Mouse (Mus musculus) hindbrain, embryonic 12.5 days (tissue): ENCODE results near the gene Tmem184a. TPM values are rescaled to one million over a fixed set of nuclear protein-coding genes. Genes with fewer than 3 reads are reported as not detected.

Experiments used
- ATAC-seq: fragments of 200-750 bp; cut with Nextera tagmentation; 2 replicates; pipeline ENCODE4 v1.8.0; 2017; ENCODE audit warnings: moderate TSS enrichment; ENCODE audit not compliant: low FRiP score
- H3K27ac ChIP-seq: fragments of 300-500 bp; sonication (generic); 2 replicates; pipeline ENCODE4 v1.5.1; 2016; ENCODE audit warnings: mild to moderate bottlenecking
- H3K27me3 ChIP-seq: fragments of 300-500 bp; sonication (generic); 2 replicates; pipeline ENCODE4 v1.6.1; 2016; ENCODE audit warnings: mild to moderate bottlenecking
- H3K36me3 ChIP-seq: fragments of 300-500 bp; sonication (generic); 2 replicates; pipeline ENCODE4 v1.6.1; 2016; ENCODE audit warnings: mild to moderate bottlenecking
- H3K4me1 ChIP-seq: fragments of 300-500 bp; sonication (generic); 2 replicates; pipeline ENCODE4 v1.6.1; 2016
- H3K4me2 ChIP-seq: fragments of 300-500 bp; sonication (generic); replicated peaks from 2 replicates; pipeline ENCODE4 v1.6.1; 2016; ENCODE audit warnings: mild to moderate bottlenecking
- H3K4me3 ChIP-seq: fragments of 300-500 bp; sonication (generic); 2 replicates; pipeline ENCODE4 v1.5.1; 2016; ENCODE audit warnings: mild to moderate bottlenecking
- H3K9ac ChIP-seq: fragments of 300-500 bp; sonication (generic); 2 replicates; pipeline ENCODE4 v1.6.1; 2016; ENCODE audit warnings: mild to moderate bottlenecking, moderate library complexity
- H3K9me3 ChIP-seq: fragments of 300-500 bp; sonication (generic); replicated peaks from 2 replicates; pipeline ENCODE4 v1.6.1; 2016; ENCODE audit warnings: mild to moderate bottlenecking
- WGBS: fragments of 180-500 bp; shearing (Covaris S2); methylation state at CpG from one replicate; pipeline ENCODE4 v1.1.7; 2016; 5-methylcytosine and 5-hydroxymethylcytosine counted together
- microRNA-seq: library from miRNA; unstranded; fragments of <30 nt; microRNA quantifications from one replicate; pipeline ENCODE4, GENCODE M21; 2017
- polyA plus RNA-seq: library from polyadenylated mRNA; unstranded; fragments of >200 nt; fragmentation: Nextera tagmentation; extraction: Ambion mirVana; gene quantifications from 2 replicates; pipeline ENCODE4 v1.2.1, GENCODE M21; 2016

Tmem184a gene
- polyA plus RNA-seq, 1 experiment from 2014 or later = 1.4 TPM

GRCm38 (mm10) chr5:139789466-139789865, 30.3 kb downstream of the Tmem184a start:
- ATAC-seq = no peak
- WGBS = 61% methylated on average over 4 of the region's 4 CpGs
- Histone ChIP-seq H3K9ac (no peak overlapping the region), H3K4me3 (no peak overlapping the region), H3K4me1 (peaks cover 15% of the 10 kb centered on the region), H3K27ac (no peak overlapping the region), H3K4me2 (no peak overlapping the region), H3K9me3 (no peaks in the 10 kb centered on the region), H3K27me3 (peaks cover 17% of the 10 kb centered on the region), H3K36me3 (no peaks in the 10 kb centered on the region)

DNA sequence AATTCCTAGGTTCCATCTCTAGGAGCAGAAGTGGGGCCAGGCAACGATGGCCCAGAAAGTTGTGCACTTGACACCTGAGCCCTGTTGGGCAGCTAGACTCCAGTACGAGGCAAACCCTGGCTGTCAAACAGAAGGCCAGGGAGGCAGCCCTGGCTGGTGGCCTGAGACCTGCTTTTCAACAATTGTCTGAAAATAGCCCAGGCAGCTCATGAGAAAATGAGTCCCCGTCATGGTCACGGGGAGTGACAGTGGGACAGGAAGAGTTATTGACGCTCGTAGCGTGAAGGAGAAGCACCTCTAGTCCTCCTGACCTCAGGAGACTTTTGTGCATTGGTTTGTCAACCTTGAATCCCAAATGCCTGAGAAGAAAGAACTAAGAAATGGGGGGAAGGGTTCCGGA, 38.3 kb downstream of the Tmem184a start:
- no peaks in the 10 kb centered on the region for H3K9me3 ChIP-seq
- no peaks in the 10 kb centered on the region for H3K36me3 ChIP-seq
- 86% methylated on average over 8 of the region's 8 CpGs for WGBS
- no peak overlapping the region for H3K27ac ChIP-seq
- no peak overlapping the region for H3K4me2 ChIP-seq
- no peak overlapping the region for H3K4me3 ChIP-seq
- ATAC-seq = no peak
- no peaks in the 10 kb centered on the region for H3K27me3 ChIP-seq
- no peaks in the 10 kb centered on the region for H3K4me1 ChIP-seq
- no peak overlapping the region for H3K9ac ChIP-seq

DNA sequence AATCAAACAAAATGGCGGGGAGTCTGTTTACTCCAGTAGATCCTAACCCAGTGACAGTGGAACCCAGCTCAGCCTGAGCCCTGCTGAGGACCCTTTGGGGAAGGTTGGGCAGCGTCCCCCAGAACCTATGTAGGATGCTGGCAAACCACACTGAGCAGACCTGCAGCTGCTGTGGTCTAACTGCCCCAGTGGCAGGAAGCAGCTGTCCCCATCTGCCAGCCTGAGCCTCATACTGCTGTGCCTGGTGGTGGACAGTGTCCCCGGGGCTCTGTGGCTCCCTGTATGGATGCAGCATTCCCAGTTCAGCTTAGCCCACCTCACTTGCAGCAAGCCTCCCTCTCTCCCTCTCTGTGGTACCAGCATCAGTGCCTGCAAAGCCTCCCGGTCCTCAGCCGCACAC, 42.8 kb downstream of the Tmem184a start:
- Histone ChIP-seq H3K4me3 (no peak overlapping the region), H3K4me2 (no peak overlapping the region), H3K36me3 (peaks cover 20% of the 10 kb centered on the region), H3K27me3 (no peaks in the 10 kb centered on the region), H3K4me1 (peaks cover 10% of the 10 kb centered on the region), H3K9me3 (no peaks in the 10 kb centered on the region), H3K27ac (no peak overlapping the region), H3K9ac (no peak overlapping the region)
- WGBS = 83% methylated on average over 5 of the region's 5 CpGs
- ATAC-seq = no peak

GRCm38 (mm10) chr5:139775216-139775926, 44.3 kb downstream of the Tmem184a start, which contains the start of gene Ints1:
Ints1 (minus strand) TSS chr5:139775674.
- peaks cover 36% of the 10 kb centered on the region for H3K36me3 ChIP-seq
- H3K9ac ChIP-seq = peak within 1 kb of the TSS; percentile 90
- ATAC-seq = peak; percentile 83
- under 1% methylated on average over 55 of the region's 55 CpGs for WGBS
- H3K4me1 ChIP-seq = peaks cover 10% of the 10 kb centered on the region
- peak within 1 kb of the TSS; percentile 97 for H3K4me2 ChIP-seq
- peak within 1 kb of the TSS; percentile 97 for H3K4me3 ChIP-seq
- no peaks in the 10 kb centered on the region for H3K9me3 ChIP-seq
- no peaks in the 10 kb centered on the region for H3K27me3 ChIP-seq
- H3K27ac ChIP-seq = peak within 1 kb of the TSS; percentile 70; the same call in 1 of the 2 replicates

DNA sequence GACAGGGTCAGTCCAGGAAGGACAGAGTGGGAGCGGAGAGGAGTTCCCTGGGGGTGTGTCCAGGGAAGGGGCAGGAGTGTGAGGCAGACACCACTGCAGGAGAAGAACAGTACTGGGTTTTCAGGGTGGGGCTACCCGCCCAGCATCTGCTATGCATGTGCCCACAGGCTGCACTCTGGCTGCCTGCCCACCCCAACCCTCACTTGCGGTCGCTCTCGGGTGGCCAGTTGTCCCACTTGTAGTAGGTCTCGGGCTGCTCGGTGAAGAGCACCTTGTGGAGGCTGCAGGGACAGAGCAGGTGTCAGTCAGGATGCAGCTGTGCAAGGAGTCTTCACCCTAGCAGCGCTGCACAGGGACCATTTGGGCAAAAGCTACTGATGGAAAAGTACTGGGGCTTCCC, 51.5 kb downstream of the Tmem184a start:
- Histone ChIP-seq H3K4me1 (no peaks in the 10 kb centered on the region), H3K4me2 (no peak overlapping the region), H3K9me3 (no peaks in the 10 kb centered on the region), H3K27me3 (no peaks in the 10 kb centered on the region), H3K36me3 (peaks cover 97% of the 10 kb centered on the region), H3K4me3 (no peak overlapping the region), H3K9ac (no peak overlapping the region), H3K27ac (no peak overlapping the region)
- ATAC-seq = no peak
- 95% methylated on average over 8 of the region's 8 CpGs for WGBS

DNA sequence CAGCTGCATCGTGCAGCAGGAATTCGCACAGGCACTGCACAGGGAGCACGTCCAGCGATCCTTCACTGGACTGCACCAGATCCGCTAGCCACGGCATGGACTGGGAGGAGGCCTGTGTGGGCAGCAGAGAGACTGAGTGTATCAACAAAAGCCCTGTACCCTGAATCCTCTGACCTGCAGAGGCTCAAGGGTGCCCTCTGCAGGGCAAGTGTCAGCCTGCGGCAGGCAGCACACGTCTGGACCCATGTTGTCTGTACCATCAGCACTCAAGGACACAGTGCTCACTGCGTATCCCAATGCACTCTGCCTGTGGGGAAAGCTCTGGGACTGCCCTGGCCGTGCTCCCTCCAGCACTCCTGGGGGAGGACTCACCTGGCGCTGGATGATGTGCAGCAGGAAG, 55.4 kb downstream of the Tmem184a start:
- ATAC-seq = no peak
- no peaks in the 10 kb centered on the region for H3K9me3 ChIP-seq
- H3K9ac ChIP-seq = no peak overlapping the region
- no peak overlapping the region for H3K4me2 ChIP-seq
- H3K27ac ChIP-seq = no peak overlapping the region
- peaks cover 99% of the 10 kb centered on the region for H3K36me3 ChIP-seq
- H3K27me3 ChIP-seq = no peaks in the 10 kb centered on the region
- no peak overlapping the region for H3K4me3 ChIP-seq
- H3K4me1 ChIP-seq = no peaks in the 10 kb centered on the region
- 74% methylated on average over 11 of the region's 11 CpGs for WGBS

DNA sequence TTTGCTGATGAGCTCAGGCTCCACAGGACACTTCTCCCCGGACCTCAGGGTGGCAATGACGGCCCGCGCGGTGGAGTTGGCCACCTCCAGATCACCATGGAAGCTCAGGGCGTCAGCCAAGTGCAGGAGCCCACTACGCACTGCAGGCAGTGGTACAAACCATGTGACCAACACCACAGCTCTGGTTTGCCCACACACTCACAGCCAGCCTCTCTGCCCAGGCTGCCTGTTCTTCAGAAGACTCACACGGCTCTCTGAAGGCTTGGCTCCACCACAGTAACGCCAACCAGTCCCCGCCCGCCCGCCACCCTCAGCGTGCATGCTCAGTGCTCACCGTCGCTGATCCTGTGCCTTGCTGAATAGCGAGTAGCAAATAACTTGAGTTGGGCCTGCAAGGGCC, 61.6 kb downstream of the Tmem184a start:
- ATAC-seq = no peak
- no peak overlapping the region for H3K4me3 ChIP-seq
- 92% methylated on average over 16 of the region's 16 CpGs for WGBS
- no peaks in the 10 kb centered on the region for H3K27me3 ChIP-seq
- no peaks in the 10 kb centered on the region for H3K9me3 ChIP-seq
- H3K27ac ChIP-seq = no peak overlapping the region
- H3K9ac ChIP-seq = no peak overlapping the region
- H3K36me3 ChIP-seq = peaks cover 98% of the 10 kb centered on the region
- H3K4me1 ChIP-seq = no peaks in the 10 kb centered on the region
- H3K4me2 ChIP-seq = no peak overlapping the region

DNA sequence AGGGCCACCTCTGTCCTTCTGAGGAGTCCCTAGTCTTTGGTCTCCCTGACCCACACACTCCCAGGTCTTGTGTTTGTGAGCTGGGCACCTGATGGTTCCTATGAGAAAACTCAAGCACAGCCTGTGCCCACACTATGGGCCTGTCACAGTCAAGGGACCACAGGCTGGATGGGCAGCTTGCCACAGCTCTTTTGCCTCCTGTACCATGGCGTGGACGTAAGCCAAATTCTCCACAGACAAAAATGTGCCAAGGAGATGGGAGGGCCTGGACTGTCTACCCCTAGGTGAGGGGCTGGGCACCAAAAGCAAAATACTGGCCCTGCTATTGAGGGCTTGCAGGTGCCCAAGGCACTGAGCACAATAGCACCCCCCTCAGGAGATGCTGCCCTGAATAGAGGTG, 63.1 kb downstream of the Tmem184a start:
- H3K36me3 ChIP-seq = peaks cover 98% of the 10 kb centered on the region
- WGBS = 96% methylated on average over 2 of the region's 2 CpGs
- no peaks in the 10 kb centered on the region for H3K4me1 ChIP-seq
- H3K4me2 ChIP-seq = no peak overlapping the region
- 0 out of 2 replicates have a peak overlapping the region, but pooled peaks have one; percentile 29 for H3K9ac ChIP-seq
- H3K4me3 ChIP-seq = no peak overlapping the region
- H3K27ac ChIP-seq = no peak overlapping the region
- no peaks in the 10 kb centered on the region for H3K9me3 ChIP-seq
- ATAC-seq = no peak
- H3K27me3 ChIP-seq = no peaks in the 10 kb centered on the region

GRCm38 (mm10) chr5:139756135-139756534, 63.6 kb downstream of the Tmem184a start:
- Histone ChIP-seq H3K9me3 (no peaks in the 10 kb centered on the region), H3K27ac (no peak overlapping the region), H3K4me2 (no peak overlapping the region), H3K27me3 (no peaks in the 10 kb centered on the region), H3K36me3 (peaks cover 98% of the 10 kb centered on the region), H3K4me3 (no peak overlapping the region), H3K9ac (no peak overlapping the region), H3K4me1 (no peaks in the 10 kb centered on the region)
- ATAC-seq = no peak
- 92% methylated on average over 12 of the region's 12 CpGs for WGBS

- Histone ChIP-seq H3K4me2 (no peak overlapping the region), H3K27me3 (no peaks in the 10 kb centered on the region), H3K9ac (no peak overlapping the region), H3K4me3 (no peak overlapping the region), H3K36me3 (peaks cover 94% of the 10 kb centered on the region), H3K9me3 (no peaks in the 10 kb centered on the region), H3K27ac (no peak overlapping the region), H3K4me1 (no peaks in the 10 kb centered on the region)
- no peak for ATAC-seq
- 38% methylated on average over 12 of the region's 12 CpGs for WGBS
These were observed 65.0 kb downstream of the Tmem184a start for GRCm38 (mm10) chr5:139754753-139755152.

Small RNAs within 50 kb of the gene (microRNA-seq; reads per million reads assigned to microRNA genes)
- gene Mir7037 = not detected

Other genes starting within 250 kb of the Tmem184a start
- 8.2 and 8.6 TPM in 2 replicates for gene Micall2, start 83.6 kb downstream of the Tmem184a start, polyA plus RNA-seq
- 32.8 and 37.7 TPM in 2 replicates for gene Ints1, start 44.2 kb downstream of the Tmem184a start, polyA plus RNA-seq
- 11.4 and 12.0 TPM in 2 replicates for gene Mafk, start 28.4 kb downstream of the Tmem184a start, polyA plus RNA-seq
- not detected in 2 replicates for gene Gm26938, start 6.5 kb upstream of the Tmem184a start, polyA plus RNA-seq
- gene Psmg3, start 7.0 kb upstream of the Tmem184a start, polyA plus RNA-seq = 55.8 and 66.6 TPM in 2 replicates
- 1.7 and 2.0 TPM in 2 replicates for gene Elfn1, start 88.0 kb upstream of the Tmem184a start, polyA plus RNA-seq